Mouse (Mus musculus): ENCODE data around the gene Rnf187. TPM values are rescaled to one million over a fixed set of nuclear protein-coding genes. Genes with fewer than 3 reads are reported as not detected.

Rnf187 gene
- polyA plus RNA-seq, 1 experiment from 2014 or later = 550 TPM

GRCm38 (mm10) chr11:58951210-58951609 is 12.5 kb upstream of the Rnf187 start:
- Histone ChIP-seq H3K4me2 (ENCODE audit: low read length) (peak overlapping the region; percentile 61), H3K27ac (ENCODE audit: low read length) (peak overlapping the region; percentile 99), H3K9ac (ENCODE audit: low read depth, low read length) (peak overlapping the region; percentile 79), H3K9me3 (replicated peaks; ENCODE audit: control insufficient read depth, low read length, poor library complexity, severe bottlenecking) (no peaks in the 10 kb centered on the region), H3K27me3 (ENCODE audit: control insufficient read depth, insufficient read depth, low read depth, low read length) (no peaks in the 10 kb centered on the region), H3K36me3 (ENCODE audit: control insufficient read depth, insufficient read depth, low read length) (no peaks in the 10 kb centered on the region), H3K4me3 (ENCODE audit: low read depth, low read length) (peak overlapping the region; percentile 68), H3K4me1 (ENCODE audit: control insufficient read depth, insufficient read depth, low read length) (peaks cover 27% of the 10 kb centered on the region)
- WGBS = 54% methylated on average over 5 of the region's 5 CpGs
- ATAC-seq = no peak

- peaks cover 26% of the 10 kb centered on the region for H3K4me1 ChIP-seq (ENCODE audit: control insufficient read depth, insufficient read depth, low read length)
- no peaks in the 10 kb centered on the region for H3K36me3 ChIP-seq (ENCODE audit: control insufficient read depth, insufficient read depth, low read length)
- ATAC-seq = peak; percentile 44; the same call in 1 of the 2 replicates
- peak overlapping the region; percentile 79 for H3K9ac ChIP-seq (ENCODE audit: low read depth, low read length)
- peak overlapping the region; percentile 99 for H3K27ac ChIP-seq (ENCODE audit: low read length)
- H3K4me3 ChIP-seq (ENCODE audit: low read depth, low read length) = peak overlapping the region; percentile 68
- no peaks in the 10 kb centered on the region for H3K9me3 ChIP-seq (replicated peaks; ENCODE audit: control insufficient read depth, low read length, poor library complexity, severe bottlenecking)
- WGBS = 2% methylated on average over 20 of the region's 20 CpGs
- no peaks in the 10 kb centered on the region for H3K27me3 ChIP-seq (ENCODE audit: control insufficient read depth, insufficient read depth, low read depth, low read length)
- H3K4me2 ChIP-seq (ENCODE audit: low read length) = peak overlapping the region; percentile 61
These were observed 11.0 kb upstream of the Rnf187 start for GRCm38 (mm10) chr11:58949480-58950431.

- H3K27me3 ChIP-seq (ENCODE audit: control insufficient read depth, insufficient read depth, low read depth, low read length) = no peaks in the 10 kb centered on the region
- H3K4me3 ChIP-seq (ENCODE audit: low read depth, low read length) = peak within 1 kb of the TSS; percentile 68
- peak within 1 kb of the TSS; percentile 99 for H3K27ac ChIP-seq (ENCODE audit: low read length)
- H3K9ac ChIP-seq (ENCODE audit: low read depth, low read length) = peak within 1 kb of the TSS; percentile 79
- under 1% methylated on average over 45 of the region's 48 CpGs for WGBS
- no peaks in the 10 kb centered on the region for H3K36me3 ChIP-seq (ENCODE audit: control insufficient read depth, insufficient read depth, low read length)
- no peaks in the 10 kb centered on the region for H3K9me3 ChIP-seq (replicated peaks; ENCODE audit: control insufficient read depth, low read length, poor library complexity, severe bottlenecking)
- ATAC-seq = peak; percentile 93
- H3K4me1 ChIP-seq (ENCODE audit: control insufficient read depth, insufficient read depth, low read length) = peaks cover 26% of the 10 kb centered on the region
- peak within 1 kb of the TSS; percentile 62 for H3K4me2 ChIP-seq (ENCODE audit: low read length)
These were observed 10.1 kb upstream of the Rnf187 start, which contains the start of gene Hist3h2ba for GRCm38 (mm10) chr11:58948542-58949479. TSS of gene Hist3h2ba (plus strand) at chr11:58948920.

GRCm38 (mm10) chr11:58947798-58948528 is 9.2 kb upstream of the Rnf187 start:
- Histone ChIP-seq H3K9ac (ENCODE audit: low read depth, low read length) (peak overlapping the region; percentile 67), H3K4me2 (ENCODE audit: low read length) (peak overlapping the region; percentile 62), H3K4me1 (ENCODE audit: control insufficient read depth, insufficient read depth, low read length) (peaks cover 25% of the 10 kb centered on the region), H3K4me3 (ENCODE audit: low read depth, low read length) (peak overlapping the region; percentile 68), H3K9me3 (replicated peaks; ENCODE audit: control insufficient read depth, low read length, poor library complexity, severe bottlenecking) (no peaks in the 10 kb centered on the region), H3K27ac (ENCODE audit: low read length) (peak overlapping the region; percentile 99), H3K27me3 (ENCODE audit: control insufficient read depth, insufficient read depth, low read depth, low read length) (no peaks in the 10 kb centered on the region), H3K36me3 (ENCODE audit: control insufficient read depth, insufficient read depth, low read length) (no peaks in the 10 kb centered on the region)
- 6% methylated on average over 23 of the region's 23 CpGs for WGBS
- peak; percentile 81 for ATAC-seq

- ATAC-seq = no peak
- no peaks in the 10 kb centered on the region for H3K36me3 ChIP-seq (ENCODE audit: control insufficient read depth, insufficient read depth, low read length)
- no peaks in the 10 kb centered on the region for H3K27me3 ChIP-seq (ENCODE audit: control insufficient read depth, insufficient read depth, low read depth, low read length)
- 72% methylated on average over 3 of the region's 3 CpGs for WGBS
- peak overlapping the region; percentile 68 for H3K4me3 ChIP-seq (ENCODE audit: low read depth, low read length)
- peaks cover 22% of the 10 kb centered on the region for H3K4me1 ChIP-seq (ENCODE audit: control insufficient read depth, insufficient read depth, low read length)
- H3K4me2 ChIP-seq (ENCODE audit: low read length) = peak overlapping the region; percentile 62
- H3K27ac ChIP-seq (ENCODE audit: low read length) = peak overlapping the region; percentile 99
- H3K9me3 ChIP-seq (replicated peaks; ENCODE audit: control insufficient read depth, low read length, poor library complexity, severe bottlenecking) = no peaks in the 10 kb centered on the region
- peak overlapping the region; percentile 67 for H3K9ac ChIP-seq (ENCODE audit: low read depth, low read length)
These were observed 8.6 kb upstream of the Rnf187 start for GRCm38 (mm10) chr11:58947306-58947705.

GRCm38 (mm10) chr11:58944136-58944535 is 5.4 kb upstream of the Rnf187 start:
- H3K27ac ChIP-seq (ENCODE audit: low read length) = no peak overlapping the region
- no peak for ATAC-seq
- WGBS = 74% methylated on average over 5 of the region's 5 CpGs

GRCm38 (mm10) chr11:58939088-58939439 is 348 bp upstream of the Rnf187 start:
- Histone ChIP-seq H3K36me3 (ENCODE audit: control insufficient read depth, insufficient read depth, low read length) (peaks cover 7% of the 10 kb centered on the region; the same call in 1 of the 2 replicates), H3K9ac (ENCODE audit: low read depth, low read length) (peak overlapping the region; percentile 99), H3K4me1 (ENCODE audit: control insufficient read depth, insufficient read depth, low read length) (peaks cover 22% of the 10 kb centered on the region), H3K4me3 (ENCODE audit: low read depth, low read length) (peak overlapping the region; percentile 81), H3K27ac (ENCODE audit: low read length) (peak overlapping the region; percentile 94), H3K27me3 (ENCODE audit: control insufficient read depth, insufficient read depth, low read depth, low read length) (no peaks in the 10 kb centered on the region), H3K4me2 (ENCODE audit: low read length) (peak overlapping the region; percentile 51), H3K9me3 (replicated peaks; ENCODE audit: control insufficient read depth, low read length, poor library complexity, severe bottlenecking) (no peaks in the 10 kb centered on the region)
- ATAC-seq = peak; percentile 41
- WGBS = 11% methylated on average over 6 of the region's 6 CpGs

More at GRCm38 (mm10) chr11:58944136-58944535, 5.4 kb upstream of the Rnf187 start:
- Histone ChIP-seq H3K9me3 (replicated peaks; ENCODE audit: control insufficient read depth, low read length, poor library complexity, severe bottlenecking) (no peaks in the 10 kb centered on the region), H3K9ac (ENCODE audit: low read depth, low read length) (no peak overlapping the region), H3K4me1 (ENCODE audit: control insufficient read depth, insufficient read depth, low read length) (peaks cover 8% of the 10 kb centered on the region), H3K4me2 (ENCODE audit: low read length) (no peak overlapping the region), H3K4me3 (ENCODE audit: low read depth, low read length) (no peak overlapping the region), H3K27me3 (ENCODE audit: control insufficient read depth, insufficient read depth, low read depth, low read length) (no peaks in the 10 kb centered on the region), H3K36me3 (ENCODE audit: control insufficient read depth, insufficient read depth, low read length) (no peaks in the 10 kb centered on the region)

- H3K4me3 ChIP-seq (ENCODE audit: low read depth, low read length) = peak overlapping the region; percentile 81
- H3K27me3 ChIP-seq (ENCODE audit: control insufficient read depth, insufficient read depth, low read depth, low read length) = no peaks in the 10 kb centered on the region
- H3K9ac ChIP-seq (ENCODE audit: low read depth, low read length) = peak overlapping the region; percentile 99
- peaks cover 18% of the 10 kb centered on the region for H3K36me3 ChIP-seq (ENCODE audit: control insufficient read depth, insufficient read depth, low read length)
- H3K9me3 ChIP-seq (replicated peaks; ENCODE audit: control insufficient read depth, low read length, poor library complexity, severe bottlenecking) = no peaks in the 10 kb centered on the region
- H3K27ac ChIP-seq (ENCODE audit: low read length) = peak overlapping the region; percentile 94
- peaks cover 22% of the 10 kb centered on the region for H3K4me1 ChIP-seq (ENCODE audit: control insufficient read depth, insufficient read depth, low read length)
- peak overlapping the region; percentile 86 for H3K4me2 ChIP-seq (ENCODE audit: low read length)
- WGBS = 3% methylated on average over 13 of the region's 13 CpGs
- ATAC-seq = no peak
These were observed 807 bp downstream of the Rnf187 start for GRCm38 (mm10) chr11:58937909-58938308.

Measured in midbrain, embryonic 16.5 days (tissue).